Comparison of ENCODE assay signal across 7 mouse cellular contexts in the genomic region with DNA sequence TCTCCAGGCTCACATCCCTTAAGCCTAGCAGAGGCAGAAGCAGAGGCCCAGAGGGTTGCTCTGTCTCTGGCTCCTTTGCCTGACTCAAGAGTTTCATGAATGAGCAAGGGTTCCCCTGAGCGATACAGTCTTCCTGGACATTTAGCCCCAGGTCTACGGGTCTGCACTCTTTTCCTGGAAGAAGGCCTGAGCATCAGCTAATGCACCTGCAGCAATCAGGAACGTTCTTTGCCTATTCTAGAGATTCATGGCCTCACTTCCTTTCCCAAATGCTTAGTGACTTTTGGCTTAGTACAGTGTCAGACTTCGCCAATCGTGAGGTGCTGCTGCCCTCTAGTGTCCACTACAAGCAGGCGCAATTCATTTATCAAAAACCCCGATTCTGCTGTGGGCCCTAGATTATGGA.
A peak's percentile ranks its signal among the peaks of the same experiment; 100 is the strongest.
DNase-seq lines count a peak whose midpoint lies in the region; ATAC-seq and TF ChIP-seq lines count a peak whose summit lies in the region.

No protein-coding gene starts in this region.

- no peak overlapping the region for H3K4me2 ChIP-seq in kidney, embryonic 16.5 days (replicated peaks; ENCODE audit: low read depth, low read length)
- H3K4me2 ChIP-seq in lung, embryonic 14.5 days: no peak overlapping the region

- 20% methylated on average over 7 of the region's 7 CpGs for WGBS in kidney, embryonic 16.5 days
- WGBS in lung, embryonic 14.5 days: 15% methylated on average over 7 of the region's 7 CpGs

- no peak overlapping the region for H3K27ac ChIP-seq in kidney, embryonic 16.5 days (ENCODE audit: low read length)
- H3K27ac ChIP-seq in lung, embryonic 14.5 days (ENCODE audit: low read depth): no peak overlapping the region

- peak; percentile 95 for TF ChIP-seq CTCF in lung, embryonic 14.5 days (IDR thresholded peaks at IDR 0.05; ENCODE audit: low read depth)

- H3K4me3 ChIP-seq in kidney, embryonic 16.5 days (ENCODE audit: low read length): no peak overlapping the region
- no peak overlapping the region for H3K4me3 ChIP-seq in lung, embryonic 14.5 days (ENCODE audit: low read depth, low read length)

- no peak overlapping the region for H3K9ac ChIP-seq in kidney, embryonic 16.5 days (replicated peaks; ENCODE audit: low read length)
- H3K9ac ChIP-seq in lung, embryonic 14.5 days: no peak overlapping the region

- peak; percentile 76; the same call in 1 of the 2 replicates for ATAC-seq in kidney, embryonic 16.5 days (ENCODE audit: low FRiP score, low TSS enrichment)
- peak; percentile 70; the same call in 1 of the 2 replicates for ATAC-seq in lung, embryonic 14.5 days (ENCODE audit: insufficient read depth)
- ATAC-seq in neutrophil, adult 5-6 weeks (ENCODE audit: extremely low read depth, insufficient number of reproducible peaks, low FRiP score, poor library complexity, severe bottlenecking): peak; percentile 75; the same call in 1 of the 2 replicates

- no peaks in the 10 kb centered on the region for H3K27me3 ChIP-seq in kidney, embryonic 16.5 days (ENCODE audit: insufficient read depth, low read length)
- H3K27me3 ChIP-seq in lung, embryonic 14.5 days (ENCODE audit: insufficient read depth, low read length): no peaks in the 10 kb centered on the region

- no peaks in the 10 kb centered on the region for H3K4me1 ChIP-seq in kidney, embryonic 16.5 days (ENCODE audit: insufficient read depth, low read length)
- no peaks in the 10 kb centered on the region for H3K4me1 ChIP-seq in lung, embryonic 14.5 days (ENCODE audit: insufficient read depth)

- peak; percentile 70 for DNase-seq in CD4-positive helper T cell, adult 2 months (ENCODE audit: low read depth, low spot score)
- DNase-seq in MEL-GATA-1-ER (ENCODE audit: extremely low read depth, low read depth): peak; percentile 37
- peak; percentile 71 for DNase-seq in cerebellum, adult 9-10 months
- DNase-seq in frontal cortex, postnatal 36 days (ENCODE audit: low spot score in 2 of 2): peak; percentile 54 to 58
- peak; percentile 89 for DNase-seq in lung, embryonic 14.5 days

- no peaks in the 10 kb centered on the region; the same call in 1 of the 2 replicates for H3K9me3 ChIP-seq in kidney, embryonic 16.5 days (ENCODE audit: low read length)
- no peaks in the 10 kb centered on the region for H3K9me3 ChIP-seq in lung, embryonic 14.5 days (ENCODE audit: low read depth, low read length)

- peaks cover 6% of the 10 kb centered on the region for H3K36me3 ChIP-seq in kidney, embryonic 16.5 days (ENCODE audit: insufficient read depth, low read length)
- H3K36me3 ChIP-seq in lung, embryonic 14.5 days (ENCODE audit: insufficient read depth): 0 out of 2 replicates have a peak, but pooled peaks cover 2% of the 10 kb centered on the region

Comparison
In these comparisons a context has a peak if more than half of its experiments do, and no peak if none do; other contexts are left out.
1. DNase-seq: peak in every context shown above with its lines; median percentile 89 in lung, embryonic 14.5 days; 71 in cerebellum, adult 9-10 months; 70 in CD4-positive helper T cell, adult 2 months; 56 in frontal cortex, postnatal 36 days; 37 in MEL-GATA-1-ER.